Mouse (Mus musculus): Measurements from ENCODE around the gene Apoh. TPM values are rescaled to one million over a fixed set of nuclear protein-coding genes. Genes with fewer than 3 reads are reported as not detected.

The Apoh gene
- total and polyA plus RNA-seq, 3 experiments: 0.95 TPM; not detected in 2

GRCm38 (mm10) chr11:108358911-108359310 lies 15.8 kb downstream of the Apoh start:
- dilution Hi-C loops (cut with MboI; ENCODE audit: extremely low pct_ligation_motif_present, extremely low pct_unique_long_range_greater_than_20kb, low sequenced_read_pairs) (no loop called here), in situ Hi-C loops (cut with MboI; ENCODE audit: low pct_ligation_motif_present, low pct_unique_long_range_greater_than_20kb, low sequenced_read_pairs) (no loop called here)
- Histone ChIP-seq H3K9ac (ENCODE audit: insufficient read depth, low read depth) (no peak overlapping the region), H3K36me3 (replicated peaks in 1 of 2; ENCODE audit: control insufficient read depth in 1 of 2, insufficient read depth in 1 of 2, low read length in 1 of 2) (no peaks in the 10 kb centered on the region), H3K27ac (ENCODE audit: insufficient read depth, low read depth) (no peak overlapping the region), H3K4me2 (ENCODE audit: insufficient read depth, low read depth, poor library complexity, severe bottlenecking) (no peak overlapping the region), H3K79me2 (replicated peaks; ENCODE audit: control insufficient read depth, extremely low read depth, insufficient read depth, poor library complexity, severe bottlenecking) (no peaks in the 10 kb centered on the region), H3K4me3 (replicated peaks in 1 of 3; ENCODE audit: low read depth in 2 of 3, low read length in 2 of 3, poor library complexity in 1 of 3) (no peak overlapping the region), H3K4me1 (ENCODE audit: control insufficient read depth in 1 of 2, insufficient read depth in 2 of 2) (no peaks in the 10 kb centered on the region), H3K27me3 (replicated peaks) (no peaks in the 10 kb centered on the region), H3K9me3 (replicated peaks; ENCODE audit: low read length) (peaks cover 2% of the 10 kb centered on the region)
- TF ChIP-seq ZC3H11A (IDR thresholded peaks at IDR 0.05; ENCODE audit: low read depth, low read length) (no peak), ZMIZ1 (IDR thresholded peaks at IDR 0.05; ENCODE audit: low read depth, low read length) (no peak), KAT2A (IDR thresholded peaks at IDR 0.05; ENCODE audit: insufficient replicate concordance, low read length) (no peak)
- no peak for DNase-seq (ENCODE audit: extremely low read depth)

- Histone ChIP-seq H3K36me3 (replicated peaks in 1 of 2; ENCODE audit: control insufficient read depth in 1 of 2, insufficient read depth in 1 of 2, low read length in 1 of 2) (no peaks in the 10 kb centered on the region), H3K9me3 (replicated peaks; ENCODE audit: low read length) (no peaks in the 10 kb centered on the region), H3K27me3 (replicated peaks) (no peaks in the 10 kb centered on the region), H3K9ac (ENCODE audit: insufficient read depth, low read depth) (no peak overlapping the region), H3K4me3 (replicated peaks in 1 of 3; ENCODE audit: low read depth in 2 of 3, low read length in 2 of 3, poor library complexity in 1 of 3) (no peak overlapping the region), H3K4me2 (ENCODE audit: insufficient read depth, low read depth, poor library complexity, severe bottlenecking) (no peak overlapping the region), H3K79me2 (replicated peaks; ENCODE audit: control insufficient read depth, extremely low read depth, insufficient read depth, poor library complexity, severe bottlenecking) (no peaks in the 10 kb centered on the region), H3K4me1 (ENCODE audit: control insufficient read depth in 1 of 2, insufficient read depth in 2 of 2) (no peaks in the 10 kb centered on the region), H3K27ac (ENCODE audit: insufficient read depth, low read depth) (no peak overlapping the region)
- dilution Hi-C loops (cut with MboI; ENCODE audit: extremely low pct_ligation_motif_present, extremely low pct_unique_long_range_greater_than_20kb, low sequenced_read_pairs): no loop called here
- no peak for DNase-seq (ENCODE audit: extremely low read depth)
- TF ChIP-seq MAZ (IDR thresholded peaks at IDR 0.05; ENCODE audit: low read depth, low read length) (no peak), CTCF (conservative IDR thresholded peaks at IDR 0.05 in 1 of 2, IDR thresholded peaks at IDR 0.05 in 1 of 2; ENCODE audit: low read depth in 2 of 2, low read length in 2 of 2) (no peak), JUND (conservative IDR thresholded peaks at IDR 0.05; ENCODE audit: low read depth, low read length) (no peak), ZMIZ1 (IDR thresholded peaks at IDR 0.05; ENCODE audit: low read depth, low read length) (no peak), EP300 (IDR thresholded peaks at IDR 0.05; ENCODE audit: low read length) (no peak), GABPA (IDR thresholded peaks at IDR 0.05; ENCODE audit: insufficient replicate concordance, low read depth, low read length) (no peak), UBTF (IDR thresholded peaks at IDR 0.05; ENCODE audit: low read depth, low read length) (no peak), TBP (conservative IDR thresholded peaks at IDR 0.05; ENCODE audit: low read depth, low read length) (no peak), MYC (IDR thresholded peaks at IDR 0.05; ENCODE audit: low read depth, low read length) (no peak), MEF2A (IDR thresholded peaks at IDR 0.05; ENCODE audit: borderline replicate concordance, low read depth, low read length) (no peak), CHD1 (IDR thresholded peaks at IDR 0.05; ENCODE audit: low read depth, low read length) (no peak), SMC3 (IDR thresholded peaks at IDR 0.05; ENCODE audit: low read depth, low read length) (no peak)
- in situ Hi-C loops (cut with MboI; ENCODE audit: low pct_ligation_motif_present, low pct_unique_long_range_greater_than_20kb, low sequenced_read_pairs): no loop called here
Observed at GRCm38 (mm10) chr11:108360983-108361382, 17.8 kb downstream of the Apoh start.

GRCm38 (mm10) chr11:108362965-108363364 lies 19.8 kb downstream of the Apoh start:
- Histone ChIP-seq H3K27ac (ENCODE audit: insufficient read depth, low read depth) (no peak overlapping the region), H3K36me3 (replicated peaks in 1 of 2; ENCODE audit: control insufficient read depth in 1 of 2, insufficient read depth in 1 of 2, low read length in 1 of 2) (no peaks in the 10 kb centered on the region), H3K27me3 (replicated peaks) (no peaks in the 10 kb centered on the region), H3K4me1 (ENCODE audit: control insufficient read depth in 1 of 2, insufficient read depth in 2 of 2) (no peaks in the 10 kb centered on the region), H3K79me2 (replicated peaks; ENCODE audit: control insufficient read depth, extremely low read depth, insufficient read depth, poor library complexity, severe bottlenecking) (no peaks in the 10 kb centered on the region), H3K9ac (ENCODE audit: insufficient read depth, low read depth) (no peak overlapping the region), H3K4me2 (ENCODE audit: insufficient read depth, low read depth, poor library complexity, severe bottlenecking) (no peak overlapping the region), H3K4me3 (replicated peaks in 1 of 3; ENCODE audit: low read depth in 2 of 3, low read length in 2 of 3, poor library complexity in 1 of 3) (no peak overlapping the region), H3K9me3 (replicated peaks; ENCODE audit: low read length) (no peaks in the 10 kb centered on the region)
- DNase-seq (ENCODE audit: extremely low read depth): no peak
- dilution Hi-C loops (cut with MboI; ENCODE audit: extremely low pct_ligation_motif_present, extremely low pct_unique_long_range_greater_than_20kb, low sequenced_read_pairs): no loop called here
- TF ChIP-seq E2F4 (IDR thresholded peaks at IDR 0.05; ENCODE audit: insufficient replicate concordance, low read depth, low read length) (no peak), IRF4 (IDR thresholded peaks at IDR 0.05; ENCODE audit: low read depth, low read length) (no peak), RAD21 (IDR thresholded peaks at IDR 0.05; ENCODE audit: low read depth, low read length) (no peak), ELF1 (IDR thresholded peaks at IDR 0.05; ENCODE audit: low read depth, low read length) (no peak), CTCF (conservative IDR thresholded peaks at IDR 0.05 in 1 of 2, IDR thresholded peaks at IDR 0.05 in 1 of 2; ENCODE audit: low read depth in 2 of 2, low read length in 2 of 2) (no peak), ZNF384 (IDR thresholded peaks at IDR 0.05; ENCODE audit: low read depth, low read length) (no peak), KAT2A (IDR thresholded peaks at IDR 0.05; ENCODE audit: insufficient replicate concordance, low read length) (no peak), ZKSCAN1 (IDR thresholded peaks at IDR 0.05; ENCODE audit: borderline replicate concordance, low read depth, low read length) (no peak), MAX (IDR thresholded peaks at IDR 0.05; ENCODE audit: low read length) (no peak), PAX5 (IDR thresholded peaks at IDR 0.05; ENCODE audit: low read length) (no peak), POLR2AphosphoS2 (IDR thresholded peaks at IDR 0.05; ENCODE audit: low read depth, low read length) (no peak), MXI1 (IDR thresholded peaks at IDR 0.05; ENCODE audit: low read depth, low read length) (no peak)
- in situ Hi-C loops (cut with MboI; ENCODE audit: low pct_ligation_motif_present, low pct_unique_long_range_greater_than_20kb, low sequenced_read_pairs): no loop called here

Data from CH12.LX (cell line).